Mouse (Mus musculus) left cerebral cortex, adult 18-20 months (tissue): ENCODE data around the gene Brs3. TPM values are rescaled to one million over a fixed set of nuclear protein-coding genes. Genes with fewer than 3 reads are reported as not detected.

Experiments used
- DNase-seq, 2 experiments: peaks; one replicate each; pipeline ENCODE4 v3.0.0; 2021 to 2022; ENCODE audit warnings: low spot score in 2 of 2, mixed read lengths in 1 of 2
- long read RNA-seq, 2 experiments: library from polyadenylated mRNA; stranded (forward); transcript quantifications; one replicate each; pipeline ENCODE4 v2.0.0; 2021
- total RNA-seq, 2 experiments: library from RNA; stranded (reverse); gene quantifications; 2 replicates each; pipeline ENCODE4 v1.2.3; 2021

Gene Brs3
- not detected for total RNA-seq
- long read RNA-seq, experiment 1, result 0 reads
- long read RNA-seq, experiment 2, result 0 reads

DNA sequence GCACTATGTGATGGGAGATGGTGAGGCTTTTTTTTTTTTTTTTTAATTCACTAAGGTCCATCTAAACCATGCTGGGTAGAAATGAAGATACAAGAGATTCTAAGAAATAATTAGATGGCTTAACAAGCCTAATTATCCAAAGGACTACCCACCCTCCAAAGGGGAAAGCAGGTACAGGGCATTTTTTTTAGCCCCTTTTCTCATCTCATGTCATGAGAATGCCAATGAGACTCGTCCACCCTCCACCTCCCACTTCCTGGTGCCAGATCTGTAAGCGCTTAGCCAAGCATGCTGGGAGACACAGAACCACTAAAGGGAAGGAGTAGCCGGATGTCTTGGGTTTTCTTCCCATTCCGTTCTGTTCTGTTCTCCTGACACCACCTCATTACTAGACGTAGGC is at the start of gene Brs3:
TSS of gene Brs3 (plus strand) at position 301 of the 400 bp plus-strand sequence.
- no peak for DNase-seq

DNA sequence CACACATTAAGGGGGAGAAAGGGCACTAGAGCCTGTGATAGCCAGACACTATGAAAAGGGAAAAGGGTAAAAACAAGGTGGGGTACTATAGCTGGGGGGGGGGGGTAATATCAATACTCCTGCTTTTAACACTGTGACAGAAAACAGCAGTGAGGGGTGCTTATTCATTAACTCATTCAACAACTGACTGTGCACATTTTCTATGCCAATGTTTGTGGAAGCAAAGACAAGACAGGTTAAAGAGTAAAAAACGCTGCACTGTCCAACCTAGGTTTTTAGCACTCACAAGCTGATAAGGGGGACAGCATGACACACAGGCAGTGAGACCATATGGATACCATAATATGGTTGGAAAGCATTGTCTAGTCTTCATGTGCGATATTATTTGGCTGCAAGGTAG is 30.0 kb upstream of the Brs3 start:
- no peak for DNase-seq

DNA sequence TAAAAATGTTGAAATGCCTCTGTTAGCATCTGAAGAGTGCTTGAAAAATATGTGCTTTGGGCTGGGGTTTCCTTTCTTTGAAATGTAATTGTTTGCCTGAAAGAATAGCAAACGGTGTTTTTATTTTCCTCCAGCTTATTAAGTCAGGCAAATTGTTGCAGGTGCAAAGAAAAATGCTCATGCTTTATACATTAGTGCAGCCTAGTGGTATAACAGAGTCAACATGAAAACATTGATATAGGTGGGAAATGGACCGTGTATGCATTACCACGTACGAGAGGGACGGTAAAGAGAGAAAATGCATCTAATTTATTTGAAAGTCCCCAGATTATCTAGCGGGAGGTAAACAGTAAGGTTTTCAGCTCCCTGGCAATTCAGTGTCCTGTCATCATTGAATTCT is 995 bp downstream of the Brs3 start:
- no peak for DNase-seq

DNA sequence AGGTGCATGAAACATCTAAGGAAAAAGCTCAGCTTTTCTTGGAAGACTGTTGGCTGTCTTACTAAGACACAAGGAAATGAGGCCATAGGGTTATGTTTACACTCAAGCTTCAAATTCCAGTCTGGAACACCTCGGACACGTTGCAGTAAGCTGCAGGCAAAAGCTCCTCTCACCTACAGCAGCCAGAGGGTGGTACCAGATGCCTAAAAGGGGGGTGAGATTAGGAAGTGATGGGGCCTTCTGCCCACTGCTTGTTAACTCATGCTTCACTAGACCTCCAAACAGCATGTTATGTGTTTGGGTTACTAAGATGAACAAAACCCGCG is 9.9 kb downstream of the Brs3 start:
- no peak for DNase-seq

DNA sequence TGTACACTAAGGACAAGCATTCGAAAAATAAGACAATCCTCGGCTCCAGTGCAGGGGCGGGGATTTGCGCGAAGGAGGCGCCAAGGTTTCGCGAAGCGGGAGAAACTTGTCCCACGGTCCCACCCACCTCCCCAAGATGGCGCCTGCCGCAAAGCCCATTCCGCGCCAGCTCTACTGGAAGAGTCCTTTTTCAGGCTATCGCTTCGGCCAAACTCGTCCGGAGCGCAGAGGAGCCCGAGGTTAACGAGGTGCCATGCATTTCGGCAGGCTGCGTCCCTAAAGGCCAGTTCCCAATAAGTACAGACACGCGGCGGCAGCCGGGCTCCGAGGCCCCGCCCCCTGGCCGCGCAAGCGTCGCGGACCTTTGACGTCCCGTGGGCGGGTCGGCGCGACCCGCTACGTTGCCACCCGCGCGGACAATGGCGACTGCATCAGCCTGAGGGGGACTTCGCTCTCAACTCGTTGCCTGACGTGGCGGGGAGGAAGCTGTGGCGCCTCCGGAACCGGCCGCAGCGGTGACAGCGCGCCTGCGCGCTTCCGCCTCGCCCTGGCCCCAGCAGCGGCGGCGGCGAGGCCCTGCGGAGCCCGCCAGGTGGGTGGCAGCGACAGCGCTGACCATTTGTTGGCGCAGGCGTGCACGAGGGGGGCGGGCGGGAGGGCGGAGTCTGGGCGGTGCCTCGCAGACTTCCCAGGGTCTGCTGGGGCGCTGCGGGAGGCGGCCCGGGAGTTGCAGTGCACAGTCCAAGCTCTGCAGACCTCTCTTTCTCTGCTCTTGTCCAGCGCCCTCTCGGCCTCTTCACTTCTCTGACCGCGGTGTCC is 10.5 kb downstream of the Brs3 start, which contains the start of gene Htatsf1:
TSS of gene Htatsf1 (plus strand) at position 410 of the 819 bp plus-strand sequence.
- peak; percentile 66 to 74 for DNase-seq

DNA sequence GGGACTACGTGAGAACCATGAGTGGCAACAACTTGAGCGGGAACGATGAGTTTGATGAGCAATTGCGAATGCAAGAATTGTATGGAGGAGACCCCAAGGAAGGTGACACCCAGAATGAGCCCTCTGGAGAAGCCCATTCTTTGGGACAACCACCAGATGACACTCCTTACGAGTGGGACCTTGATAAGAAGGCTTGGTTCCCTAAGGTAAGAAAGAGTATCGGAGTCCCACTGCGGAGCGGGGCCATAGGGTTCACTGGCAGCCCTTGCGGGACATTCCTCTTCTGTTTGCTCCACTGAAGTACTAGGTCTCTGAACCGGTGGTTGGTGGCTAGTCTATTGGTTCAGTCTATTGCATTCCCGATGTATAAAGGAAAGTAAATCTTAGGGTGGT is 11.1 kb downstream of the Brs3 start:
- DNase-seq, result no peak

DNA sequence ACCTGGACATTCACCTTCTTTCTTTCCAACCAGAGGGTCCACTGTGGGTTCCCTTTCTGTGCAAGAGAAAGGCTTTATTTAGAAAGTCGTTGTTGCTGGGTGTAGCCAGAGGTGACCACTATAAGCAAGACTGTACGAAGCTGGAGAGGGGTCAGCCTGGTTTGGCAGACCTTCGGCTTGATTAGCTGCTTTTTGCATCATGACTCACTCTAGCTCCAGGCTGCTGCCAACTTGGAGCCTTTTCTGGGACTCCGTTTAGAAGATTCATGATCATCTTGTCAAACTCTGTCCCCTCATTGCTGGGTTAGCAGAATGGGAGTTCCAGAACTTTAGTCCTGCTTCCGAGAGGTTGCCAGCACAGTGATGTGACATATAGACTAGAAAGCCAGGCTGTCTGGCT is 38.6 kb downstream of the Brs3 start:
- DNase-seq, result no peak

DNA sequence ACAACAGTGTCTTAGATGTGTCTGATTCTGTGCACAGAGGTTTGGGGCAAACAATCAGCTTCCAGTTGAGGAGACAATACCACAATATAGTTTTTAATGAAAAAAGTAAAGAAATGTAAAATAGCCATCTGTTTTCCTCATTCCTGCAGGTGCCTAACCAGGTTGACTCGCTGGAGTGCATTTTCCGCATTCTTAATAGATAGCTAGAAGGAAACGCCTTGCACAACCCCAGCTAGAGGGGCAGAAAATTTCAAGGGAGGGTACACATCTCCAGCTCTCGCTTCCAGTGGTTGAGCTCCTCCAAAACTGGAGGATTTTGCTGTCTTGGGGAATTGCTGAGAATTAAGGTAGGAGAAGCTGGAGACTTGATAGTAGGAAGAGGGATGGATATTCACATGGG is 44.9 kb downstream of the Brs3 start, which contains the start of gene Vgll1:
TSS of gene Vgll1 (plus strand) at position 301 of the 400 bp plus-strand sequence.
- DNase-seq, result no peak

Other genes starting within 250 kb of the Brs3 start
- not detected for gene Map7d3, start 220.7 kb upstream of the Brs3 start, total RNA-seq
- not detected for gene Adgrg4, start 172.9 kb upstream of the Brs3 start, total RNA-seq
- 10 to 100 TPM; 53.2 to 57.5 TPM for gene Htatsf1, start 10.5 kb downstream of the Brs3 start, total RNA-seq
- gene Vgll1, start 45.0 kb downstream of the Brs3 start, total RNA-seq, result not detected
- gene Cd40lg, start 169.1 kb downstream of the Brs3 start, total RNA-seq, result not detected